Mouse (Mus musculus): ENCODE measurements around the gene C1qb. TPM values are rescaled to one million over a fixed set of nuclear protein-coding genes. Genes with fewer than 3 reads are reported as not detected.
A peak's percentile ranks its signal among the peaks of the same experiment; 100 is the strongest.

The C1qb gene
- polyA plus RNA-seq, 1 experiment from 2014 or later = 46.0 TPM

DNA sequence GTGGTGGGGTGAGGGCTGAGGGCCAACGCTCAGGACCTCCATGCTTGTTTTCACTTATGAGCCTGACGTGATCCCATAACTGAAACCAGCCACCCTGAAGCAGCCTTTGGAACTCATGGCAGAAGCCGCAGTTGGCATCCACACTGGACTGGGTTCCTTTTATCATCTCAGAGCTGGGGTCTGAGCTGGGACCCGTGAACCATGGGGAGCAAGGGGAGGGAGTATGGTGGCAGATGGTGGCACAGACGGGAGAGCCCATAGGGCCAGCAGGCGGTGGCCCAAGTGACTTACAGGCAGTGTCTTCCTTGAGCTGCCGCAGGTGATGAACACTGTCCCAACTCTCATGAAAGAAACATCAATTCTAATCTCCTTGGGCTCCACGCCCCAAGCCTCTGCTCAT, 32.8 kb upstream of the C1qb start:
- no peak overlapping the region for H3K4me3 ChIP-seq (ENCODE audit: low read depth, low read length)
- no peaks in the 10 kb centered on the region for H3K4me1 ChIP-seq (ENCODE audit: insufficient read depth)
- no peak overlapping the region for H3K27ac ChIP-seq (ENCODE audit: low read depth)
- WGBS = 83% methylated on average over 8 of the region's 8 CpGs
- no peak for TF ChIP-seq CTCF (IDR thresholded peaks at IDR 0.05; ENCODE audit: low read depth)
- H3K27me3 ChIP-seq (ENCODE audit: insufficient read depth, low read length) = 0 out of 2 replicates have a peak, but pooled peaks cover 3% of the 10 kb centered on the region
- ATAC-seq (ENCODE audit: insufficient read depth) (no peak), DNase-seq (no peak)
- H3K9me3 ChIP-seq (ENCODE audit: low read depth, low read length) = no peaks in the 10 kb centered on the region
- H3K36me3 ChIP-seq (ENCODE audit: insufficient read depth) = no peaks in the 10 kb centered on the region
- no peak overlapping the region for H3K4me2 ChIP-seq
- no peak overlapping the region for H3K9ac ChIP-seq

DNA sequence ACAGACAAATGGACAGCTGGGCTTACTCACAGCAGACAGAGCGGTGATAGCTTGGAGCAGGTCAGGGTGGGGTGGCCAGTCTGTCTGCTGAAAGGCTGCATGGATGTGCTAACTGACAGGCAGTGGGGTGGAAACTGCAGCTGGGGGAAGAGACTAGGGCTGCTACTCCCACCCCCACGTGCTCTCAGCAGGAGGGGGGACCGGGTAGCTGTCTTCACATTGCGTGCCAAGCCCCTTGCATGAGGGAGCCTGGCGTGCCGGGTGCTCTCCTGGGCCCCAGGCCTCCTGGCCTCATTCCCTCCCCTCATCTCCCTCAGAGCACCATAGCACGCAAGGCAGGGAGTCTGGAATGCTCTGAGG, 31.2 kb upstream of the C1qb start:
- H3K4me2 ChIP-seq = no peak overlapping the region
- no peak overlapping the region for H3K27ac ChIP-seq (ENCODE audit: low read depth)
- DNase-seq (no peak), ATAC-seq (ENCODE audit: insufficient read depth) (peak; percentile 21; the same call in 1 of the 2 replicates)
- no peaks in the 10 kb centered on the region for H3K4me1 ChIP-seq (ENCODE audit: insufficient read depth)
- peaks cover 12% of the 10 kb centered on the region for H3K27me3 ChIP-seq (ENCODE audit: insufficient read depth, low read length)
- no peaks in the 10 kb centered on the region for H3K9me3 ChIP-seq (ENCODE audit: low read depth, low read length)
- 19% methylated on average over 7 of the region's 7 CpGs for WGBS
- TF ChIP-seq CTCF (IDR thresholded peaks at IDR 0.05; ENCODE audit: low read depth) = no peak
- no peaks in the 10 kb centered on the region for H3K36me3 ChIP-seq (ENCODE audit: insufficient read depth)
- no peak overlapping the region for H3K4me3 ChIP-seq (ENCODE audit: low read depth, low read length)
- H3K9ac ChIP-seq = no peak overlapping the region

- H3K27ac ChIP-seq (ENCODE audit: low read depth) = no peak overlapping the region
- no peak overlapping the region for H3K4me3 ChIP-seq (ENCODE audit: low read depth, low read length)
- H3K9me3 ChIP-seq (ENCODE audit: low read depth, low read length) = no peaks in the 10 kb centered on the region
- TF ChIP-seq CTCF (IDR thresholded peaks at IDR 0.05; ENCODE audit: low read depth) = no peak
- peak; percentile 6 for DNase-seq
- H3K27me3 ChIP-seq (ENCODE audit: insufficient read depth, low read length) = peaks cover 18% of the 10 kb centered on the region
- no peak for ATAC-seq (ENCODE audit: insufficient read depth)
- no peak overlapping the region for H3K4me2 ChIP-seq
- whole genome bisulfite sequencing = 47% methylated on average over 20 of the region's 20 CpGs
- no peaks in the 10 kb centered on the region for H3K4me1 ChIP-seq (ENCODE audit: insufficient read depth)
- H3K36me3 ChIP-seq (ENCODE audit: insufficient read depth) = no peaks in the 10 kb centered on the region
- H3K9ac ChIP-seq = no peak overlapping the region
Measured at GRCm38 (mm10) chr4:136916359-136917164, 30.6 kb upstream of the C1qb start.

DNA sequence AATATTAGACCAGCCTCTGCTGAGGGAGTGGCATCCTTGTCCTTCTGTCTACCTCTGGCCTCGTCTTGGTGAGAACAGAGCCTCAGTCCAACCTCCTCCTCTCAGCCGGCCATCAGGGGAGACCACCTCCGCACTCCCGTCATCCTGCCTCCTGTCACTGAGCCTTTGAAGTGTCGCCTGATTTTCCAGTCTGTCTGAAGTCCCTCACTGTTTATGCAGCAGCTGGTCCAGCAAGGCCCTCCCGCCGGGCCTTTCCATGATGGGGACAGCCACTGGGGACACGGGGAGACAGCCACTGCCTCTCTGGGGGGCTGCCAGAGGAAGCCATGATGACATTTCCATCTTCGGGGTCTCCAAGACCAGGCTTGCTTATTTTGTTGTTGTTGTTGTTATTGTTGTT, 26.9 kb upstream of the C1qb start:
- H3K9me3 ChIP-seq (ENCODE audit: low read depth, low read length) = no peaks in the 10 kb centered on the region
- H3K27ac ChIP-seq (ENCODE audit: low read depth) = no peak overlapping the region
- ATAC-seq (ENCODE audit: insufficient read depth) (no peak), DNase-seq (no peak)
- 9% methylated on average over 9 of the region's 9 CpGs for WGBS
- H3K36me3 ChIP-seq (ENCODE audit: insufficient read depth) = no peaks in the 10 kb centered on the region
- no peak overlapping the region for H3K4me3 ChIP-seq (ENCODE audit: low read depth, low read length)
- H3K9ac ChIP-seq = no peak overlapping the region
- H3K4me2 ChIP-seq = no peak overlapping the region
- peaks cover 26% of the 10 kb centered on the region for H3K27me3 ChIP-seq (ENCODE audit: insufficient read depth, low read length)
- no peaks in the 10 kb centered on the region for H3K4me1 ChIP-seq (ENCODE audit: insufficient read depth)
- TF ChIP-seq CTCF (IDR thresholded peaks at IDR 0.05; ENCODE audit: low read depth) = no peak

DNA sequence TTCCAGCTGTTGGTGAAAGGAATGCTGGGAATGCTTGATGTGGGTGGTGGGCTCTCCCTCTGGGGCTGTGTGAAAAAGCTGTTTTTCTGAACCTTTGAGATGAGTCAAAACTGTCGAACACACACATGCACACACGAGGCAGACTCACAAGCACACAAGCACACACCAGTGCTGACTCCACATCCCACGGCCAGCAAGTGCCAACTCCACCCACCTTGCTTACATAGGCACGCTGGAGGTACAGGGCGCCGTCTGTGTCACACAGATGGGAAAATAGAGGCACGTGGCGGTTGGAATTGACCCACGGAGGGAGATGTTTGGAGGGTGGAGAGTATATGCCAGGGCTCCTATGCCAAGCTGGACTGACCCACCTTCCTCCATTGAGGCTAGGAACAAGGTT, 25.8 kb upstream of the C1qb start:
- Histone ChIP-seq H3K4me1 (ENCODE audit: insufficient read depth) (no peaks in the 10 kb centered on the region), H3K9ac (no peak overlapping the region), H3K9me3 (ENCODE audit: low read depth, low read length) (no peaks in the 10 kb centered on the region), H3K4me3 (ENCODE audit: low read depth, low read length) (no peak overlapping the region), H3K27me3 (ENCODE audit: insufficient read depth, low read length) (peaks cover 27% of the 10 kb centered on the region), H3K36me3 (ENCODE audit: insufficient read depth) (no peaks in the 10 kb centered on the region), H3K27ac (ENCODE audit: low read depth) (no peak overlapping the region), H3K4me2 (no peak overlapping the region)
- no peak for TF ChIP-seq CTCF (IDR thresholded peaks at IDR 0.05; ENCODE audit: low read depth)
- ATAC-seq (ENCODE audit: insufficient read depth) (no peak), DNase-seq (no peak)
- 37% methylated on average over 9 of the region's 9 CpGs for WGBS

DNA sequence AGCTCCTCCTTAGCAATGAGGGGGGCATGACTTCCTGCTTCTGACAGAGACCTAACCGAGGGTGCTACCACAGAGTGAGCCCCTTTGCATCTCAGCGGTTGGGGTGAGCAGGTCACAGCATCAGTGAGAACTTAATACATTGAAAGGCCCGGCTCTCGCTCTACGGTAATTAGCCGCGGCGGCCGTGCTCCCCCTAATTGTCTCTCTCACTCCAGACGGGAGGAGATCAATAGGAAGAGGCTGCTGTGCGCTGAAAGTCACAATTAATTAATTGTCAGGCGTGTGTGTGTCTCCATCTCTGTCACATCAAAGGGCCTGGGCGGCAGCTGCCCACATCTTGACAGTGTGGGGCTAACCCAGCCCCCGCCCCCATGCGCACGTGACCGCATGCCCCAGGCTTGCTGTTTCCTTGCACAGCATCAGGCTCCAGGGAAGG, 25.2 kb upstream of the C1qb start:
- H3K9me3 ChIP-seq (ENCODE audit: low read depth, low read length) = no peaks in the 10 kb centered on the region
- H3K27me3 ChIP-seq (ENCODE audit: insufficient read depth, low read length) = peaks cover 33% of the 10 kb centered on the region
- no peak overlapping the region for H3K4me3 ChIP-seq (ENCODE audit: low read depth, low read length)
- H3K36me3 ChIP-seq (ENCODE audit: insufficient read depth) = no peaks in the 10 kb centered on the region
- no peak overlapping the region for H3K4me2 ChIP-seq
- DNase-seq = no peak
- no peak overlapping the region for H3K9ac ChIP-seq
- ATAC-seq (ENCODE audit: insufficient read depth) = no peak
- no peak overlapping the region for H3K27ac ChIP-seq (ENCODE audit: low read depth)
- no peak for TF ChIP-seq CTCF (IDR thresholded peaks at IDR 0.05; ENCODE audit: low read depth)
- H3K4me1 ChIP-seq (ENCODE audit: insufficient read depth) = no peaks in the 10 kb centered on the region
- 8% methylated on average over 17 of the region's 17 CpGs for WGBS

DNA sequence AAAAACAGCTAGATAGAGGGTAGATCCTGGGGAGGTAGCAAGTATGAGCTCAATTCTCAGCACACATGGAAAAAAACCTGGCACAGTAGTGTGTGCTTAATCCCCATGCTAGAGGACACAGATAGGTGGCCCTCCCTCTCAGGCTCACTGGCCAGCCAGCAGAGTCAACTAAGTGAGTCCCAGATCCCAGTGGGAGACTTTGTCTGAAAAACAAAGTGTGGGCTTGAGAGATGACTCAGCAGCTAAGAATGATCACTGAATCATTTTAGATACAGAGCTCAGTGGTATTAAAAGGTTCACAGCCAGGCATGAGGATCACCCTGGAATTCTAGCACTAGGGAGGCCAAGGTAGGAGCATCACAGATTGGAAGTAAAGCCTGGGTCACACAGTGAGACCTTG, 21.8 kb upstream of the C1qb start:
- Histone ChIP-seq H3K4me3 (ENCODE audit: low read depth, low read length) (no peak overlapping the region), H3K36me3 (ENCODE audit: insufficient read depth) (no peaks in the 10 kb centered on the region), H3K27me3 (ENCODE audit: insufficient read depth, low read length) (peaks cover 56% of the 10 kb centered on the region), H3K9me3 (ENCODE audit: low read depth, low read length) (no peaks in the 10 kb centered on the region), H3K4me2 (no peak overlapping the region), H3K4me1 (ENCODE audit: insufficient read depth) (no peaks in the 10 kb centered on the region), H3K27ac (ENCODE audit: low read depth) (no peak overlapping the region), H3K9ac (no peak overlapping the region)
- ATAC-seq (ENCODE audit: insufficient read depth) = no peak
- TF ChIP-seq CTCF (IDR thresholded peaks at IDR 0.05; ENCODE audit: low read depth) = no peak
- DNase-seq = no peak

All from lung, embryonic 14.5 days (tissue).